Mouse (Mus musculus) adipocyte (in vitro differentiated cells): ENCODE measurements around the gene Akr1b8.
"Not testable (repeated sequence)": the region's sequence is repeated elsewhere in the genome, so short reads cannot be mapped to it uniquely, and the experiment has no call there.

Experiments used
- DNase-seq: peaks from one replicate; pipeline ENCODE4 v3.0.0-alpha.2; 2016; ENCODE audit warnings: low spot score

Akr1b8 gene

GRCm38 (mm10) chr6:34350037-34350699, 3.8 kb upstream of the Akr1b8 start:
- no peak for DNase-seq

GRCm38 (mm10) chr6:34351481-34351880, 2.4 kb upstream of the Akr1b8 start:
- not testable (repeated sequence) for DNase-seq

GRCm38 (mm10) chr6:34352401-34352800, 1.5 kb upstream of the Akr1b8 start:
- no peak for DNase-seq

GRCm38 (mm10) chr6:34354354-34355348, 732 bp downstream of the Akr1b8 start:
- peak; percentile 39 for DNase-seq

GRCm38 (mm10) chr6:34355349-34355747, 1.4 kb downstream of the Akr1b8 start:
- no peak for DNase-seq

GRCm38 (mm10) chr6:34355841-34356240, 1.9 kb downstream of the Akr1b8 start:
- no peak for DNase-seq

GRCm38 (mm10) chr6:34364217-34365136, 10.6 kb downstream of the Akr1b8 start:
- DNase-seq = no peak

- no peak for DNase-seq
Observed at GRCm38 (mm10) chr6:34367998-34368397, 14.1 kb downstream of the Akr1b8 start.

GRCm38 (mm10) chr6:34370081-34370480, 16.2 kb downstream of the Akr1b8 start:
- DNase-seq = no peak

GRCm38 (mm10) chr6:34371700-34372351, 17.9 kb downstream of the Akr1b8 start:
- DNase-seq = peak; percentile 84

GRCm38 (mm10) chr6:34373841-34374240, 19.9 kb downstream of the Akr1b8 start:
- no peak for DNase-seq

- DNase-seq = not testable (repeated sequence)
Observed at GRCm38 (mm10) chr6:34375888-34376287, 22.0 kb downstream of the Akr1b8 start.

GRCm38 (mm10) chr6:34383401-34383800, 29.5 kb downstream of the Akr1b8 start:
- DNase-seq = no peak

- DNase-seq = peak; percentile 74
Observed at GRCm38 (mm10) chr6:34384110-34384661, 30.3 kb downstream of the Akr1b8 start, which contains the start of gene Akr1b10. Akr1b10 (plus strand) TSS chr6:34384218.

GRCm38 (mm10) chr6:34384701-34385370, 30.9 kb downstream of the Akr1b8 start:
- DNase-seq = peak; percentile 28

- DNase-seq = no peak
Observed at GRCm38 (mm10) chr6:34388420-34389156, 34.7 kb downstream of the Akr1b8 start.

- peak; percentile 19 for DNase-seq
Observed at GRCm38 (mm10) chr6:34395897-34396296, 42.0 kb downstream of the Akr1b8 start.

GRCm38 (mm10) chr6:34398431-34398830, 44.5 kb downstream of the Akr1b8 start:
- no peak for DNase-seq

- no peak for DNase-seq
Observed at GRCm38 (mm10) chr6:34399606-34400220, 45.8 kb downstream of the Akr1b8 start.
